Mouse (Mus musculus) adrenal gland, adult 2 months (tissue): ENCODE data around the gene Mlxipl. TPM values are rescaled to one million over a fixed set of nuclear protein-coding genes. Genes with fewer than 3 reads are reported as not detected.
"Not testable (repeated sequence)": the region's sequence is repeated elsewhere in the genome, so short reads cannot be mapped to it uniquely, and the experiment has no call there.

Experiments
- DNase-seq: peaks from one replicate; pipeline ENCODE4 v3.0.0; 2021
- long read RNA-seq: library from polyadenylated mRNA; stranded (forward); transcript quantifications from one replicate; pipeline ENCODE4 v2.0.0, GENCODE M21; 2021
- polyA plus RNA-seq: library from polyadenylated mRNA; depleted of rRNA; stranded (reverse); fragments of >200 nt; gene quantifications from 2 replicates; pipeline ENCODE4 v1.2.3, GENCODE M21; 2012; rRNA removed
- total RNA-seq, 2 experiments: library from RNA; stranded (reverse); gene quantifications; 2 replicates each; pipeline ENCODE4 v1.2.3; 2021

Gene Mlxipl
- 10 to 100 TPM; 49.2 to 91.7 TPM for total RNA-seq
- polyA plus RNA-seq: 127 and 165 TPM in 2 replicates
- long read RNA-seq, partial matches to known transcripts: 12 of 30 reads
- long read RNA-seq, other reads (novel, unspliced or antisense): 15 of 30 reads

DNA sequence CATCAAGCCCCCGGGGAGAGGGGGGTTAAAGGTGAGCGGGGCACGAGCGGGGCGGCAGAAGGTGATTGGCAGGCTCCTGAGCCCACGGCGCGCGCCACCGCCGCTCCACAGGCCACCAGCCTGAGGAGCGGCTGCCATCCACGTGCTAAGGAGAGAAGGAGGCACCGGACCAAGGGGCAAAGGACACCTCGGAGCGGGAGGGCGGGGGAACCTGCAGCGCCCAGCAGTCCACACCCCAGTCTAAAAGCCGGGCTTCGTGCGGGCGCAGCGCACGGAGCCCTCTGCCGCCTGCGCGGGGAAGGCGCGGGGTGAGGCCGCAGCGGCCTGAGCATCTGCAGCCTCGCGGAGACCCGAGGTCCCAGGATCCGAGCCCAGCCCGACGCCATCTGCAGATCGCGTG, at the start of gene Mlxipl:
Mlxipl (plus strand) TSS at position 238 of the 400 bp plus-strand sequence.
- peak; percentile 29 for DNase-seq

GRCm38 (mm10) chr5:135040059-135040458, 49.6 kb upstream of the Mlxipl start:
- DNase-seq: no peak

GRCm38 (mm10) chr5:135040777-135041176, 48.9 kb upstream of the Mlxipl start:
- peak; percentile 75 for DNase-seq

DNA sequence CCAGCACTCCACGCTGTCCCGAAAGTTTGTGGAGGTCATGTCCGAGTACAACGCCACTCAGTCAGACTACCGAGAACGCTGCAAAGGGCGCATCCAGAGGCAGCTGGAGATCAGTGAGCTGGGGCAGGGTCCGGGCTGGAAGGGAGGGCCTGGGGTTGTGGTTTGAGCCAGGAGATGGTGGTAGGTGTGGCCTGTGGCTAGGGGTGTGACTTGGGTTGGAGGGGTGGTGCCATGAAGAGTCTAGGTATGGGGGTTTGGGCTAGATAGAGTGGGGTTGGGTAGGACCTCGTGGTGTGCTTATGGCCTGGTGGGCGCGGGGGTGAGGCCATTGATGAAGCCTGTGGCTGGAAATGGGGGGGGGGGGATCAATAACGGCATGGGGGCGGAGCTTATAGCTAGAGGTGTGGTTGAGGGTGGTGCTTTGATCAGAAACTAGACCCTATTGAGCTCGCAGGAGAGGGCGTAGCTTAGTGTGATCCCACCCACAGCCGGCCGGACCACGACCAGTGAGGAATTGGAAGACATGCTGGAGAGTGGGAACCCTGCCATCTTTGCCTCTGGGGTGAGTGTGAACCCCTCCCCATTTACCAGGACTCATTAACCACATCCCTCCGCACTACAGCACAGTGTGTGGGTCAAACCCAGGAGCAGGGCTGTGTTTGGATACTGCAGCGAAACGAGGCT, 47.4 kb upstream of the Mlxipl start:
- DNase-seq: no peak

GRCm38 (mm10) chr5:135044575-135044974, 45.1 kb upstream of the Mlxipl start:
- no peak for DNase-seq

DNA sequence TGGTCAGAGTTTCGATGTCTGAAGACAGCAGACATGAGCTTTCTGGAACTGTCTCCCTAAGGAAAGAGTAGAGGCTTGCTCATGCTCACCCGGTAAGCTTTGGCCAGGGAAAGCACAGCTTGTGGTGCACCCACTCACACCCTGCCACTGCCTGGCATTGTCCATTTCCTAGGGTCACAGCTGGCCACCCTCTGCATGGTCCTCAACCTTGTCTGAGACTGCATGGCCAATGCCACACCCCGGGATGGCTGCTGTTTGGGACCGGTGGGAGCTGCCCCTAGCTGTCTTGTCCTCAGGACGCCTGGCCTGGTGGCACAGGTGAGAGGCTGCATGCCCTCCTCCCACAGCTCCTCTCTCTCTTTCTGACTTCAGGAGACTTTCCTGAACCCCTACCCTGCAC, 41.2 kb upstream of the Mlxipl start:
- DNase-seq: no peak

GRCm38 (mm10) chr5:135049268-135049667, 40.4 kb upstream of the Mlxipl start:
- not testable (repeated sequence) for DNase-seq

GRCm38 (mm10) chr5:135053356-135053755, 36.3 kb upstream of the Mlxipl start:
- DNase-seq: no peak

- peak; percentile 97 for DNase-seq
These were observed 25.9 kb upstream of the Mlxipl start, which contains the start of gene Dnajc30 for GRCm38 (mm10) chr5:135063629-135064381. Gene Dnajc30 (plus strand): TSS chr5:135064202.

- DNase-seq: no peak
These were observed 25.3 kb upstream of the Mlxipl start for GRCm38 (mm10) chr5:135064382-135064766.

DNA sequence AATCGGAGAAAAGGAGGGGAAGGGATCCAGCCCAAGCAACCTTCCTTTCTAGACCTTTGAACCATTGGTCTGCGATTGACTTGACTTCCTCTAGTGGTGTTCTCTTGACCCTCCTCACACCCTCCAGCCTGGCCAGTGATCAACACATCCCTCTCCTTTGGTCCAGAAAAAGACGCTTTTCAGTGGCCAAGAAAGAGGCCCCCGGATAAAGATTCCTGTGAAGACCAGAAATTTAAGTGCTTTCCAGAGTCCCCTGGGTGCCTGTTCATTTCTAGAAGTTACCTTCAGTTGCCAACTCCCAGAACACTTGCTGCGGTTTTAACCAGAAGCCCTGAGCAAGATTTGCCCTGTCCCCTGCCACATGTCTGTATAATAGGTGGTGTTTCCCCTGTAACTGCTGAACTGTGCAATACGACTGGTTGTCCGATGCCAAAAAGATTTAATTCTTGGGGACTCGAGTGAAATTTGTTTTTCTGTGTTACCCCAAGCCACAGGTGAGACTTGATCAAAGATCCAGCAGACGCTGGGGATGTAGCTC, 24.7 kb upstream of the Mlxipl start, which contains the start of gene Bud23:
Bud23 (minus strand) TSS at position 51 of the 538 bp plus-strand sequence.
- DNase-seq: not testable (repeated sequence)

GRCm38 (mm10) chr5:135066008-135066407, 23.7 kb upstream of the Mlxipl start:
- DNase-seq: no peak

DNA sequence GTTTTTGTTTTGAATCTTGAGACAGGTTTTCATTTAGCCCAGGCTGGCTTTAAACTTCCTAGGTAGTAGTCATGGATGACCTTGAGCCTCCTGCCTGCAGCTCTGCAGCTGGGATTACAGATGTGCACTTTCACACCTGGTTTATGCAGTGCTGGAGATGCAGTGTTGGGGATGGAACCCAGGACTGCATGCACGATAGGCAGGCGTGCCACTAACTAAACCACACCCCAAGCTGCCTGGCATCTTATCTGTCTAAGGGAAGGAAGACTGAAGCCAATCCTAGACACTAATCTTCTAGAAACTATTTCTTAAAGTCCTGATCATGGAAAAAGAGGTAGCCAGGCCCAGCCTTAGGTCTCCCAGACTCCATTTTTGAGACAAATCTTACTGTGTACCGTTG, 19.2 kb upstream of the Mlxipl start:
- DNase-seq: no peak

DNA sequence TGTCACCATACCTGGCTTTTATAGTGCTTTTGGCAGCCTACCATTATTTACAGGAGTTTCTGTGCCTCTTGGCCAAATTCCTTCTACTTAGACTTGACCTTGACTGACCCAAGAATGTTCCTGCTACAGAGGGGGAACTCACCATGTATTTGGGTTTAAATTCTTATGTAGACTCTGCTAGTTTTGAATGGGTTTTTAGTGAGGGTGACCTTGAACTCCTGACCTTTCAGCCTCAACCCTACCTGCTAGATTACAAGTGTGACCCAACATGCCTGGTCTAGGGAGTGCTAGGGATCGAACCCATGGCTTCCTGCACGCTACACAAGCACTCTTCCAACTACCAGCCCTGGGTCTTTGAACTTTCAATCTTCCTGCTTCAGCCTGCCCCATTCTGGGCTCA, 17.6 kb upstream of the Mlxipl start:
- no peak for DNase-seq

GRCm38 (mm10) chr5:135072720-135073119, 17.0 kb upstream of the Mlxipl start:
- no peak for DNase-seq

GRCm38 (mm10) chr5:135073349-135074150, 16.1 kb upstream of the Mlxipl start:
- DNase-seq: no peak

- DNase-seq: no peak
These were observed 14.0 kb upstream of the Mlxipl start for GRCm38 (mm10) chr5:135075655-135076054.

DNA sequence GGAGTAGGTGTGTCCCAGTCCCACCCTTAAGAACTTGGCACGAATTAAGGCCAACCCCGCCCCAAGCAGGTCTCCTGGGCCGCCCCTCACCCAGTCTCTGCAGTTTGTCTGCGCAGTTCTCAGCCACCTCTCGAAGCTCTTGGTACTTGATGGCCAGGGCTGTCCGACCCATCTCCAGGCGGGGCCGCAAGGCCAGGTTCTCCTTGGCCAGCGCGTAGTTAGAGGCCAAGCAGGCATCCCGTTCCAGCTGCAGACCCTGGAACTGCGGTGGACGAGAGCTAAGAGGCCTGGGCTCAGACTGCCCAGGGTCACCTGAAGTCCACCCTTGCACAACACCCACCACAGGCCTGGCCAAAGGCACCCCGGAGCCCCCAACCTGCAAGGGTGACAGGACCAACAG, 13.3 kb upstream of the Mlxipl start:
- no peak for DNase-seq

- no peak for DNase-seq
These were observed 12.7 kb upstream of the Mlxipl start for GRCm38 (mm10) chr5:135076931-135077505.

DNA sequence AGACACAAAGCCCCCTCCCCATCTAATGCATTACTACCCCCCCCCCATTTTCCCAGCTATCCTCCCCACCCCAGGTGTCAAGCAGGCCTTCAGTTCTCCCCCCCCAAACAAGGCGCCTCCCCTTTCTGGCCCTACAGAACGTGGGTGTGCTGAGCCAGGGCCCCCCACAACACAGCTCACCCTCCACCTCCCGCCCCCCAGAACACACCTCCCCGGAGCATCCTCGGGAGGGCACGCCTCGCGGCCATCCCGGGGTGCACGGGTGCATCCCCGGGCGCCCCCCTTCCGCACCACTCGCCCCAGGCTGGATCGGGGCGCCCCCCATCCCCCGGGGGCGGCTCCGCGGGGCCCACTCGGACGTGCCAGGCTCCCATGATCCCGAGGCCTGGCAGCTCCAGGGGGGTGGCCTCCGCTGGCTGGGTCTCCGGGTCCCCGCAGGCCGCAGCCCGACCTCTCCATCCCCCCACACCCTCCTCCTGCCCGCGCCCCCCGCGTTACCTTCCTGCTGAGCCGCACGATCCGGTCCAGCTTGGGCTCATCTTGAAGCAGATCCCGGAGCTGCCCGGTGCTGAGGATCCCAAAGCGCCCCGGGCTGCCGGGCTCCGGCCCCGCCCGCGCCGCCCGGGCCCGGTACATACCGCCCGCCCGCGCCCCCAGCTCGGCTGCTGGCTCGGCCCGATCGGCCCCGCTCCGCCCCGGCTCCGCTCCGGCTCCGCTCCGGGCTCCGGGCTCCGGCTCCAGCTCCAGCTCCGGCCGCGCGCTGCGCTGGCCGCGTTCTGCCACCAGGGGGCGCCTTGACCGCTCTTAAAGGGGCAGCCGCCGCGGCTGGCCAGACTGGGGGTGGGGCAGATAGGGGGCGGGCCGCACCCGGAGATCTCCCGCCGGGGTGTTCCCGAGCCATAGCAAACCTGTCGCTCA, 11.9 kb upstream of the Mlxipl start, which contains the start of gene Vps37d:
Vps37d (minus strand) TSS at position 703 of the 918 bp plus-strand sequence.
- peak; percentile 94 for DNase-seq

DNA sequence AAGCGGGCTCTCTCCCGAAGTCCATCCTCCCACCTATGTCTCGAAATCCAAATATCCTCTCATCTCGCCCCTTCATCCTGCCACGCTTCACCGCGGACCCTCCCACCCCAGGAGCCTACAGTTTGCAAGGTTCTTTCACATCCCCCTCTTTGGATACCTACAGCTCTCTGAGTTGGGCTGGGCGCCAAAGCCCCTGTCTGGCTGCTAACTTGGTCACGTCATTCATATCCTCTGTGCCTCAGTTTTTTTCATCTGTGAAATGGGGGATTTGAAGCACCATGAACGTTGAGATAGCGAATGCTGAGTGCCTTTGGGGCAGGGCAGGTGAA, 11.2 kb upstream of the Mlxipl start:
- DNase-seq: no peak
